Mouse (Mus musculus) erythroblast, embryonic 14.5 days (primary cell): Measurements from ENCODE around the gene Tyk2. TPM values are rescaled to one million over a fixed set of nuclear protein-coding genes. Genes with fewer than 3 reads are reported as not detected.

ENCODE experiments used
- H3K27me3 ChIP-seq: 2 replicates; pipeline ENCODE4 v1.6.1; 2012; ENCODE audit warnings: inconsistent platforms; ENCODE audit not compliant: control insufficient read depth
- H3K36me3 ChIP-seq: 2 replicates; pipeline ENCODE4 v1.6.1; 2012; ENCODE audit warnings: mild to moderate bottlenecking, inconsistent platforms; ENCODE audit not compliant: control insufficient read depth
- H3K4me1 ChIP-seq: 2 replicates; pipeline ENCODE4 v1.6.1; 2012; ENCODE audit warnings: inconsistent platforms; ENCODE audit not compliant: control insufficient read depth
- H3K4me3 ChIP-seq: replicated peaks from 2 replicates; pipeline ENCODE3; 2012; ENCODE audit warnings: moderate library complexity, mild to moderate bottlenecking, inconsistent platforms
- H3K9me3 ChIP-seq: 2 replicates; pipeline ENCODE4 v1.6.1; 2012; ENCODE audit warnings: low read length, inconsistent platforms, mixed read lengths; ENCODE audit not compliant: control insufficient read depth
- GATA1 ChIP-seq: IDR thresholded peaks from 2 replicates; pipeline ENCODE4 v1.6.1; 2012; ENCODE audit warnings: low read length, inconsistent platforms, mixed read lengths
- TAL1 ChIP-seq: IDR thresholded peaks from 3 replicates; pipeline ENCODE4 v1.6.1; 2012; ENCODE audit warnings: low read length, inconsistent platforms, mixed read lengths
- polyA plus RNA-seq: library from polyadenylated mRNA; stranded (reverse); fragments of >175 nt; gene quantifications from 2 replicates; pipeline ENCODE4 v1.2.3, GENCODE M21; 2012

Tyk2 gene
- polyA plus RNA-seq, 1 experiment, result 0.26 TPM

DNA sequence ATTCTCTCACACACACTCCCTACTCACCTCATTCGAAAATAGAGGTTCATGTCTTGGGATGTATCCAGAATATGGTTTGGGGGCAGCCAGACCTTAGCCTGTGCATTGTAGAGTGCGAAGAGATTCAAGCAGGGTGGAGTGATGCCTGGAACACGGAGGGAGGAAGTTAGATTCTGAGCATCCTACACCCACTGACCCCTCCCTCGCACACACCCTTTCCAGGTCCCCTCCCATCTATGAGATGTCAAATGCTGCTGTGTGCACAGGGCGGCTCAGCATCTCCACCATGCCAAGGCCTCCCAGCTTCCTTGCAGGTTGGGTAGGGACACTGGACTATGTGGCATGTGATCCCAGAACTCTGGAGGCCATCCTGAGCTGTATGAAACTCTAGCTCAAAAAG lies 6.2 kb downstream of the Tyk2 start:
- H3K4me1 ChIP-seq, result peaks cover 10% of the 10 kb centered on the region
- no peaks in the 10 kb centered on the region for H3K27me3 ChIP-seq
- no peaks in the 10 kb centered on the region for H3K9me3 ChIP-seq
- TF ChIP-seq TAL1, result no peak
- no peak for TF ChIP-seq GATA1
- no peak overlapping the region for H3K4me3 ChIP-seq
- H3K36me3 ChIP-seq, result peaks cover 58% of the 10 kb centered on the region

DNA sequence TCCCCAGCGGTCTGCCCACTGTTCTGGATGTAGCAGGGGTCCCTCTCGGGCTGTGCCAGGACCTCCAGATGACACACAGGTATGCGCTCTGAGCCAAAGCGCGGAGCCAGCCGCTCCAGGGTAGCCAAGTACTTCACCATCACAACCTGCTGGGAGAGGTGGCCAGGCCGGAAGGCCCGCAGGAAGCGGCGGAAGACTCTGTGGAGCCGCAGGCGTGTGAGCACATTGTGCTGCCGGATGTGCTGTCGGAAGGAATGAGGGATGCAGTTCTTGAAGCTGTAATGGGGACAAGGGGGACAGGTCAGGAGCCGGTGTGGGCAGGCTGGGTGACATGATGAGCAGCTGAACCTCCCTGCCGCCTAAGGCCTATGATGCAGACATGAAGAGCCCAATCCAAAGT lies 9.6 kb downstream of the Tyk2 start:
- no peak for TF ChIP-seq GATA1
- no peak for TF ChIP-seq TAL1
- H3K27me3 ChIP-seq, result no peaks in the 10 kb centered on the region
- H3K9me3 ChIP-seq, result no peaks in the 10 kb centered on the region
- H3K4me1 ChIP-seq, result peaks cover 8% of the 10 kb centered on the region
- no peak overlapping the region for H3K4me3 ChIP-seq
- H3K36me3 ChIP-seq, result peaks cover 54% of the 10 kb centered on the region

DNA sequence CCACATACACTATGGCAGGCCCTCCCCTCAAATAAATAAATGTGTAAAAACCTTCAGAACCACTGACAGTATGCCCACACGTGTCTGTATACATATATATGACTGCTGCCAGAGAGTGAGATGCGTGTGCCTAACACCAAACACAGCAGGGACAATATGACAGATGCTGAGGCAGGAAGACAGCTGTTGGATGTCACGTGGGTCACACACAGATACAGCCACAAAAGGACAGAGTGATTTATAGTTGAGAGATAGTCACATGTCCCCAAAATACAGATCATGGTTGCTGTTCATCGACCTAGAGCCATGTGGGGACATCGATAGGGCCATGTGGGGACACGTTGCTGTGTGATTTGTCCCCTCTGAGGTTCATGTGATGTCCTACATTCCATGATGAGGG lies 14.0 kb downstream of the Tyk2 start:
- Histone ChIP-seq H3K9me3 (no peaks in the 10 kb centered on the region), H3K27me3 (no peaks in the 10 kb centered on the region), H3K36me3 (peaks cover 40% of the 10 kb centered on the region), H3K4me3 (no peak overlapping the region), H3K4me1 (no peaks in the 10 kb centered on the region; the same call in 1 of the 2 replicates)
- TF ChIP-seq TAL1 (no peak), GATA1 (no peak)

DNA sequence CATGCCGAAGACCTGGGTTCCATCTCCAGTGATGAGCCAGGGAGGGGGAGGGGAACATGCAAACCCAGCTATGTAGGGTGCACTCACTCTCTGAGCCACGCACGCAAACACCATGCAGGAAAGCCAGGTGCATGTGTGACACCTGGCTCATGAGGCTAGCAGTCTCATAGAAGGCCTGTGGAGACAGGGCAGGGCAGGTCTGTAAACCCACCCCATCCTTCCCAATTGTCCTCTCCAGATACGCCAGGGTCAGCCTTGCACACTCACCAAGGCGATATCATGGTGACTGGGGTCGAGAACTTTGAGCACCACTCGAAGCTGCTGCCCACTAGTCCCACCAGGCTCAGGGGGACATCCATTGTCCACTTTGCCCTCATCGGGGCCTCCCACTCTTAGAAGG lies 15.9 kb downstream of the Tyk2 start:
- Histone ChIP-seq H3K9me3 (no peaks in the 10 kb centered on the region), H3K36me3 (peaks cover 22% of the 10 kb centered on the region), H3K4me1 (peaks cover 3% of the 10 kb centered on the region; the same call in 1 of the 2 replicates), H3K4me3 (no peak overlapping the region), H3K27me3 (no peaks in the 10 kb centered on the region)
- TF ChIP-seq TAL1 (no peak), GATA1 (no peak)

DNA sequence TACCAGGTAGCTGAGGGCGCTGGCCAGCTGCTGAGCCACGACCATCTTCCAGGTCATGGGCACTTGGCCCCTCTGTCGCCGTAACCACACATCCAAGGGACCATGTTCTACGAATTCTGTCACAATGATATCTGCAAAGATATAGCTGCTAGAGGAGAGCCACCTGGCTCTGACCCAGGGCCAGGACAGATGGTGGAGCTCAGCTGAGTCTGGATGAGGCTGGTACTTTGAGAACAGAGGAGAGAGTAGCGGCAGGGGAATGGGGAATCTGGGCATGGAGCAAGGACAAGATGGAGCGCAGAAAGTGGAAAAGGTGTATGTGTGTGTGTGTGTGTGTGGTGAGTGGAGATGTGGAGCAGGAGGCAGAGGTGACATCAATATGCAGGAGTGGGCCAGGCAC lies 16.9 kb downstream of the Tyk2 start:
- TF ChIP-seq GATA1 (no peak), TAL1 (no peak)
- no peaks in the 10 kb centered on the region for H3K9me3 ChIP-seq
- H3K36me3 ChIP-seq, result peaks cover 19% of the 10 kb centered on the region
- no peak overlapping the region for H3K4me3 ChIP-seq
- peaks cover 3% of the 10 kb centered on the region; the same call in 1 of the 2 replicates for H3K4me1 ChIP-seq
- no peaks in the 10 kb centered on the region for H3K27me3 ChIP-seq

DNA sequence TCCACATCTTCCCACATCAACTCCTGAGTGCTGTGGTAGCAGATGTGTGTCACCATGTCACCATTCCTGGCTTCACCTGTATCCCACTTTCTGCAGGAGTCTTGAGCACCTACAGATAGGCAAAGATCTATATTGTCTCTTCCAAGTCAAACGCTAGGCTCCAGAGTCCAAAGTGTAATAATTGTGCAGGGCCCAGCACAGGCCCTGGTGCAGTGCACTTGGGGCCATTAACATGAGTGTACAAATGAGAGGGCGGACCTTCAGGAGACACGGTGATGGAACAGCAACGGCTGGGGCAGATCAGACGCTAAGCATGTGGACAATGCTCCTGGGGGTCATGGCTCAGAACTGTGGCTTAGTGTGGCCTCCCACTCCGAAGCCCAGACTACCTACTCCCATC lies 17.3 kb downstream of the Tyk2 start:
- Histone ChIP-seq H3K36me3 (peaks cover 23% of the 10 kb centered on the region), H3K27me3 (no peaks in the 10 kb centered on the region), H3K4me3 (no peak overlapping the region), H3K9me3 (no peaks in the 10 kb centered on the region), H3K4me1 (peaks cover 7% of the 10 kb centered on the region)
- TF ChIP-seq GATA1, result no peak
- no peak for TF ChIP-seq TAL1

DNA sequence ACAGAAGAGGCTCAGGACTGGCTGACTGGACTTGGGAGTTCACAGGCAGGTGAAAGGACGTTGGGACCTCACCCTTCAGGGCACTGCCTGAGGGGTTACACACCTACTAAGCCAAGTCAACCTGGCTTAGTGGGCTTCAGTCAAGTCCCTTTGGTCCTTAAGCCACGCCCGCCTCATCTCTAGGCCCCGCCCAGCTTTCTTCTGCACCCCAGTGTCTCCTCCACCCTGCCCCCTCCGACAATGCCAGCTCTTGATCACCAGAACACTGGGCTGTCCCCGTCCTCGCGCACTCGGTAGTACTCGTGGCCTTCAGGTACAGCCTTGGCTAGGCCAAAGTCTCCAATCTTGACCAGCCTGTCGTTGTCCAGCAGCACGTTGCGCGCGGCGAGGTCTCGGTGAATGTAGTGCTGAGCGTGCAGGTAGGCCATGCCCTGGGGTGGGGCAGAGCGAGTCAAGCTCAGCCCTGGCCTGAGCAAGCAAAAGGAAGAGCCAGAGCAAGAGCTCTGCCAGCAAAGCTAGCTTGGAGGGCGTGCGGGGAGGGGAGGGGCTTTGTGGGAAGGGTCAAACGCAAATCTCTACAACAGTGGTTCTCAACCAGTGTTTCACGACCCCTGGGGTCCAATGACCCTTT lies 23.3 kb downstream of the Tyk2 start:
- peaks cover 54% of the 10 kb centered on the region for H3K4me1 ChIP-seq
- TF ChIP-seq TAL1, result no peak
- TF ChIP-seq GATA1, result no peak
- no peaks in the 10 kb centered on the region for H3K9me3 ChIP-seq
- no peaks in the 10 kb centered on the region for H3K27me3 ChIP-seq
- peaks cover 45% of the 10 kb centered on the region for H3K36me3 ChIP-seq
- H3K4me3 ChIP-seq, result no peak overlapping the region

DNA sequence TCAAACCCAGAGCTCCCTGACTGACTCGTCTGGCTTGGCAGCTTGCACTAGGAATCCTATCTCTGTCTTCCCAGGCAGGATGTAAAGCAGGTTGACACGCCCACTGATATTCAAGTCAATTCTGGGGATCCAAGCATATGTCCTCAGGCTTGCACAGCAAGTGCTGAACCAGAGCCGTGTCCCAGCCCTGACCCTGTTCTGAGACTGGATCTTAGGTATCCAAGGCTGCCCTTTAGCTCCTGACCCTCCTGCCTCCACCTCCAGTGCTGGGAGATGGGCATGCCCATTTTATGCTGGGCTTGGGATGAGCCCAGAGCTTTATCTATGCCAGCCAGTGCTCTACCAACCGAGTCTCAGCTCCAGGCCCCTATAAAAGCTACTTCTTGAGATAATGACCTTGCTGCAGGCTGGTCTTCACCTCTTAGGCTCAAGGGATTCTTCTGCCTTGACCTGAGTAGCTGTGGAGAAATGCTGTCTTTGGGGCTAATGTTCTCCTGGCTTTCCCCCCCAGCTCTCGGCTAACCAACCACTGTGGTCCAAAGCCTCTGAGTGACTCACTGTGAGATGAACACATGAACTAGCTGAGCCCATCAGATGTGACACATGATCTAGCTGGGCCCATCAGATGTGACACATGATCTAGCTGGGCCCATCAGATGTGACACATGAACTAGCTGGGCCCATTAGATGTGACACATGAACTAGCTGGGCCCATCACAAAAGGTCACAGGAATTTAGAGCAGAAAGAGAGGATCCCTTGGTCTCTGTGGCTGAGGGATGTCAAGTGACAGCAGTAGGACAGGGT lies 25.1 kb downstream of the Tyk2 start:
- Histone ChIP-seq H3K27me3 (no peaks in the 10 kb centered on the region), H3K9me3 (no peaks in the 10 kb centered on the region), H3K36me3 (peaks cover 58% of the 10 kb centered on the region), H3K4me1 (peaks cover 56% of the 10 kb centered on the region), H3K4me3 (peak overlapping the region; percentile 42)
- TF ChIP-seq GATA1 (no peak; the same call in none of the 2 replicates), TAL1 (peak; percentile 13; the same call in 1 of the 3 replicates)

DNA sequence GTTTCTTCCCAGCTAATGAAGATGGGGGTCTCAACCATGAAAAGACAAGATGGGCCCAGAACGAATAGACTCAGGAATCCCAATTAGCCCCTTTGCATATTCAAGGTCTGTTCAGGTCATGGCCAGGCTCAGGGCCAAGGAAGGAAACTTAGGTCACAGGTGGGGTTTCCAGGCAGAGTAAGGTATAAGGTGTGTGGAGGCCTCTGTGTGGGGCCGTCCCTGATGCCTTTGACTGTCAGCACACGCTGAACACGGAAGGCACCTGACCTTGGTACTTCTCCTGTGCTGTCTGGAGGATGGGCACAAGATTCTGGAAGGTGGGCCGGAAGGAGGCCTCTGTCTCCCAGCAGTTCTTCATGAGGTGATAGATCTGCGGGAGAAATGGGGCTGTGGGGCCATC lies 26.2 kb downstream of the Tyk2 start:
- Histone ChIP-seq H3K4me3 (no peak overlapping the region), H3K4me1 (peaks cover 66% of the 10 kb centered on the region), H3K9me3 (no peaks in the 10 kb centered on the region), H3K36me3 (peaks cover 61% of the 10 kb centered on the region), H3K27me3 (no peaks in the 10 kb centered on the region)
- no peak for TF ChIP-seq GATA1
- TF ChIP-seq TAL1, result no peak
